In genomic region chr19:53556841-53557240, GRCm38 (mm10) we compare ENCODE assay signal across 10 mouse cellular contexts. TPM values are rescaled to one million over a fixed set of nuclear protein-coding genes. Genes with fewer than 3 reads are reported as not detected.
DNase-seq lines count a peak whose midpoint lies in the region; ATAC-seq and TF ChIP-seq lines count a peak whose summit lies in the region.
"Had no signal": no experiment of that assay in that cellular context is flagged by ENCODE, and none has a peak within 500 bp of the region (broad histone marks: within the 10 kb centered on the region; RNA-seq: fewer than 3 reads in every experiment).

No protein-coding gene starts in this region.

- DNase-seq in heart, embryonic 10.5 days (ENCODE audit: low spot score): no peak
- no peak for DNase-seq in heart, adult 18-20 months
- no peak for DNase-seq in neural tube, embryonic 10.5 days (ENCODE audit: extremely low spot score, low spot score)
- DNase-seq in stomach, postnatal 0 days (ENCODE audit: low spot score): no peak
- no peak for DNase-seq in frontal cortex, postnatal 10 days (ENCODE audit: low spot score in 2 of 2)

- H3K4me3 ChIP-seq in heart, embryonic 10.5 days: peak overlapping the region; percentile 52
- no peak overlapping the region for H3K4me3 ChIP-seq in neural tube, embryonic 12.5 days
- peak overlapping the region; percentile 28 for H3K4me3 ChIP-seq in limb, embryonic 13.5 days
- no peak overlapping the region; the same call in 1 of the 2 replicates for H3K4me3 ChIP-seq in stomach, postnatal 0 days (ENCODE audit: low read depth, low read length)
- H3K4me3 ChIP-seq in forebrain, embryonic 16.5 days (replicated peaks; ENCODE audit: low read length): no peak overlapping the region
- H3K4me3 ChIP-seq: forebrain, embryonic 12.5 days had no signal

- 23% methylated on average over 6 of the region's 6 CpGs for WGBS in heart, embryonic 10.5 days
- 41% methylated on average over 6 of the region's 6 CpGs for WGBS in neural tube, embryonic 12.5 days
- 28% methylated on average over 6 of the region's 6 CpGs for WGBS in limb, embryonic 13.5 days
- 35% methylated on average over 6 of the region's 6 CpGs for WGBS in stomach, postnatal 0 days
- WGBS in forebrain, embryonic 16.5 days: 37% methylated on average over 6 of the region's 6 CpGs

- no peak for ATAC-seq in neural tube, embryonic 12.5 days (ENCODE audit: low FRiP score, low read depth)
- no peak for ATAC-seq in limb, embryonic 13.5 days (ENCODE audit: low FRiP score, low read depth)
- ATAC-seq in stomach, postnatal 0 days (ENCODE audit: low FRiP score, low TSS enrichment): no peak
- no peak for ATAC-seq in forebrain, embryonic 16.5 days

- no peaks in the 10 kb centered on the region for H3K9me3 ChIP-seq in heart, embryonic 10.5 days
- no peaks in the 10 kb centered on the region for H3K9me3 ChIP-seq in neural tube, embryonic 12.5 days
- no peaks in the 10 kb centered on the region for H3K9me3 ChIP-seq in limb, embryonic 13.5 days
- no peaks in the 10 kb centered on the region for H3K9me3 ChIP-seq in stomach, postnatal 0 days (ENCODE audit: control insufficient read depth, low read length)
- H3K9me3 ChIP-seq in forebrain, embryonic 16.5 days (ENCODE audit: control insufficient read depth, low read length): no peaks in the 10 kb centered on the region
- H3K9me3 ChIP-seq: forebrain, embryonic 12.5 days had no signal

- H3K4me2 ChIP-seq in neural tube, embryonic 12.5 days (replicated peaks): peak overlapping the region; percentile 34; the same call in 1 of the 2 replicates
- peak overlapping the region; percentile 62 for H3K4me2 ChIP-seq in limb, embryonic 13.5 days (replicated peaks)
- H3K4me2 ChIP-seq in stomach, postnatal 0 days (replicated peaks; ENCODE audit: low read depth): peak overlapping the region; percentile 44
- no peak overlapping the region for H3K4me2 ChIP-seq in forebrain, embryonic 16.5 days (ENCODE audit: low read length)

- peaks cover 43% of the 10 kb centered on the region for H3K4me1 ChIP-seq in heart, embryonic 10.5 days
- peaks cover 7% of the 10 kb centered on the region for H3K4me1 ChIP-seq in neural tube, embryonic 12.5 days
- H3K4me1 ChIP-seq in limb, embryonic 13.5 days: peaks cover 15% of the 10 kb centered on the region
- 0 out of 2 replicates have a peak, but pooled peaks cover 2% of the 10 kb centered on the region for H3K4me1 ChIP-seq in stomach, postnatal 0 days (replicated peaks; ENCODE audit: control insufficient read depth, insufficient read depth)
- 0 out of 2 replicates have a peak, but pooled peaks cover 3% of the 10 kb centered on the region for H3K4me1 ChIP-seq in forebrain, embryonic 16.5 days (replicated peaks; ENCODE audit: control insufficient read depth, insufficient read depth, low read length)

- no peak for TF ChIP-seq EP300 in stomach, postnatal 0 days (optimal IDR thresholded peaks at IDR 0.05)

- no peak overlapping the region for H3K9ac ChIP-seq in neural tube, embryonic 12.5 days
- peak overlapping the region; percentile 48; the same call in 1 of the 2 replicates for H3K9ac ChIP-seq in limb, embryonic 13.5 days
- no peak overlapping the region; the same call in 1 of the 2 replicates for H3K9ac ChIP-seq in stomach, postnatal 0 days (ENCODE audit: low read length)
- no peak overlapping the region for H3K9ac ChIP-seq in forebrain, embryonic 16.5 days (replicated peaks; ENCODE audit: low read depth, low read length)
- H3K9ac ChIP-seq: forebrain, embryonic 12.5 days; liver, embryonic 14.5 days had no signal

- no peaks in the 10 kb centered on the region for H3K27me3 ChIP-seq in heart, embryonic 10.5 days (ENCODE audit: insufficient read depth, poor library complexity, severe bottlenecking)
- no peaks in the 10 kb centered on the region for H3K27me3 ChIP-seq in neural tube, embryonic 12.5 days (replicated peaks)
- H3K27me3 ChIP-seq in limb, embryonic 13.5 days: no peaks in the 10 kb centered on the region
- H3K27me3 ChIP-seq in stomach, postnatal 0 days (ENCODE audit: control insufficient read depth, insufficient read depth, low read length): no peaks in the 10 kb centered on the region
- H3K27me3 ChIP-seq in forebrain, embryonic 16.5 days (replicated peaks; ENCODE audit: control insufficient read depth, insufficient read depth, low read length): no peaks in the 10 kb centered on the region

- H3K36me3 ChIP-seq in heart, embryonic 10.5 days: no peaks in the 10 kb centered on the region
- H3K36me3 ChIP-seq in neural tube, embryonic 12.5 days: no peaks in the 10 kb centered on the region
- no peaks in the 10 kb centered on the region for H3K36me3 ChIP-seq in limb, embryonic 13.5 days
- H3K36me3 ChIP-seq in stomach, postnatal 0 days (ENCODE audit: control insufficient read depth, insufficient read depth, low read length): no peaks in the 10 kb centered on the region
- H3K36me3 ChIP-seq in forebrain, embryonic 16.5 days (ENCODE audit: control insufficient read depth, insufficient read depth): no peaks in the 10 kb centered on the region
- H3K36me3 ChIP-seq: forebrain, embryonic 12.5 days had no signal

- TF ChIP-seq CTCF in stomach, postnatal 0 days (IDR thresholded peaks at IDR 0.05; ENCODE audit: low read depth): peak; percentile 21; the same call in 1 of the 2 replicates

- H3K27ac ChIP-seq in heart, embryonic 10.5 days: peak overlapping the region; percentile 79
- H3K27ac ChIP-seq in neural tube, embryonic 12.5 days: no peak overlapping the region
- H3K27ac ChIP-seq in limb, embryonic 13.5 days: 0 out of 2 replicates have a peak overlapping the region, but pooled peaks have one; percentile 6
- no peak overlapping the region for H3K27ac ChIP-seq in stomach, postnatal 0 days (replicated peaks)
- no peak overlapping the region for H3K27ac ChIP-seq in forebrain, embryonic 16.5 days (ENCODE audit: low read length)
- H3K27ac ChIP-seq: forebrain, embryonic 12.5 days; liver, embryonic 14.5 days had no signal

RNA-seq across cellular contexts. Expression of gene Dusp5, which starts 27.9 kb away (rescaled TPM):
- 11.9 and 15.9 TPM in 2 replicates for polyA plus RNA-seq in heart, embryonic 10.5 days (2016; fragmentation: Nextera tagmentation; extraction: Ambion mirVana)
- 1 to 10 TPM; 3.3 to 4.2 TPM for total RNA-seq in heart, adult 18-20 months (2021)
- polyA plus RNA-seq in neural tube, embryonic 12.5 days (2016; fragmentation: Nextera tagmentation; extraction: Ambion mirVana): 3.4 and 3.8 TPM in 2 replicates
- polyA plus RNA-seq in limb, embryonic 13.5 days (2015; fragmentation: Nextera tagmentation; extraction: Ambion mirVana): 2.1 and 2.6 TPM in 2 replicates
- polyA plus RNA-seq in stomach, postnatal 0 days (2015; fragmentation: Nextera tagmentation; extraction: Ambion mirVana): 14.1 and 18.5 TPM in 2 replicates
- 2.4 and 3.9 TPM in 2 replicates for polyA plus RNA-seq in forebrain, embryonic 16.5 days (2015; fragmentation: Nextera tagmentation; extraction: Ambion mirVana)

RNA-seq across cellular contexts. Expression of gene Nutf2-ps1, which starts 32.0 kb away (rescaled TPM):
- 373 and 457 TPM in 2 replicates for polyA plus RNA-seq in heart, embryonic 10.5 days (2016; fragmentation: Nextera tagmentation; extraction: Ambion mirVana)
- total RNA-seq in heart, adult 18-20 months (2021): 10 to 100 TPM; 61.0 to 86.5 TPM
- polyA plus RNA-seq in neural tube, embryonic 12.5 days (2016; fragmentation: Nextera tagmentation; extraction: Ambion mirVana): 351 and 372 TPM in 2 replicates
- 373 and 383 TPM in 2 replicates for polyA plus RNA-seq in limb, embryonic 13.5 days (2015; fragmentation: Nextera tagmentation; extraction: Ambion mirVana)
- 168 and 177 TPM in 2 replicates for polyA plus RNA-seq in stomach, postnatal 0 days (2015; fragmentation: Nextera tagmentation; extraction: Ambion mirVana)
- 266 and 275 TPM in 2 replicates for polyA plus RNA-seq in forebrain, embryonic 16.5 days (2015; fragmentation: Nextera tagmentation; extraction: Ambion mirVana)

RNA-seq across cellular contexts. Expression of gene Smc3, which starts 43.4 kb away (rescaled TPM):
- polyA plus RNA-seq in heart, embryonic 10.5 days (2016; fragmentation: Nextera tagmentation; extraction: Ambion mirVana): 47.0 and 64.8 TPM in 2 replicates
- total RNA-seq in heart, adult 18-20 months (2021): 10 to 100 TPM; 20.2 to 22.6 TPM
- polyA plus RNA-seq in neural tube, embryonic 12.5 days (2016; fragmentation: Nextera tagmentation; extraction: Ambion mirVana): 71.1 and 75.8 TPM in 2 replicates
- 79.1 and 83.6 TPM in 2 replicates for polyA plus RNA-seq in limb, embryonic 13.5 days (2015; fragmentation: Nextera tagmentation; extraction: Ambion mirVana)
- polyA plus RNA-seq in stomach, postnatal 0 days (2015; fragmentation: Nextera tagmentation; extraction: Ambion mirVana): 24.9 and 27.0 TPM in 2 replicates
- 70.4 and 79.2 TPM in 2 replicates for polyA plus RNA-seq in forebrain, embryonic 16.5 days (2015; fragmentation: Nextera tagmentation; extraction: Ambion mirVana)

Comparison
In these comparisons a context has a peak if more than half of its experiments do, and no peak if none do; other contexts are left out.
1. H3K27ac ChIP-seq: peak in heart, embryonic 10.5 days (single experiment) and limb, embryonic 13.5 days (single experiment); none in neural tube, embryonic 12.5 days (single experiment), stomach, postnatal 0 days (single experiment) and forebrain, embryonic 16.5 days (single experiment).
2. H3K4me3 ChIP-seq: peak in heart, embryonic 10.5 days (single experiment) and limb, embryonic 13.5 days (single experiment); none in neural tube, embryonic 12.5 days (single experiment), stomach, postnatal 0 days (single experiment) and forebrain, embryonic 16.5 days (single experiment).